Mouse (Mus musculus) megakaryocyte progenitor cell, adult 5-6 weeks (primary cell): ENCODE measurements around the gene Olfr378. TPM values are rescaled to one million over a fixed set of nuclear protein-coding genes. Genes with fewer than 3 reads are reported as not detected.

Experiments
- ATAC-seq: replicated peaks from 2 replicates; pipeline ENCODE4 v1.8.0; 2016; ENCODE audit warnings: mild to moderate bottlenecking, moderate TSS enrichment, inconsistent platforms; ENCODE audit not compliant: poor library complexity
- total RNA-seq, 2 experiments: library from RNA; stranded (forward) in 1 of 2; stranded (reverse) in 1 of 2; fragments of 157-497, 149-512 nt in 1 of 2; fragments of 200-1000 nt in 1 of 2; gene quantifications; 2 replicates each; pipeline versions ENCODE4 v1.2.3 to v1.2.4; 2015 to 2017

The Olfr378 gene
- not detected in 2 replicates for total RNA-seq (2015)
- not detected in 2 replicates for total RNA-seq (2017)

GRCm38 (mm10) chr11:73428377-73428776 lies at the start of gene Olfr378:
Gene Olfr378, minus strand, starts transcription at chr11:73428477.
- no peak for ATAC-seq

GRCm38 (mm10) chr11:73457408-73457807 lies 29.1 kb upstream of the Olfr378 start, which contains the start of gene Olfr380:
Gene Olfr380, minus strand, starts transcription at chr11:73457508.
- ATAC-seq: no peak

GRCm38 (mm10) chr11:73399514-73399913 lies 28.8 kb downstream of the Olfr378 start, which contains the start of gene Olfr1:
Gene Olfr1, minus strand, starts transcription at chr11:73399614.
- ATAC-seq: no peak

GRCm38 (mm10) chr11:73395374-73395773 lies 32.9 kb downstream of the Olfr378 start:
- no peak for ATAC-seq

Other genes with a start within 250 kb of the Olfr378 start
- gene Ctns, start 229.4 kb downstream of the Olfr378 start, total RNA-seq (2015): 14.4 and 16.3 TPM in 2 replicates
- 13.5 and 15.8 TPM in 2 replicates for gene Ctns, start 229.4 kb downstream of the Olfr378 start, total RNA-seq (2017)
- 1.7 and 1.8 TPM in 2 replicates for gene Shpk, start 229.0 kb downstream of the Olfr378 start, total RNA-seq (2015)
- gene Shpk, start 229.0 kb downstream of the Olfr378 start, total RNA-seq (2017): 2.2 and 3.4 TPM in 2 replicates
- gene Trpv1, start 194.2 kb downstream of the Olfr378 start, total RNA-seq (2015): not detected in 2 replicates
- gene Trpv1, start 194.2 kb downstream of the Olfr378 start, total RNA-seq (2017): not detected in 2 replicates
- not detected in 2 replicates for gene Trpv3, start 161.1 kb downstream of the Olfr378 start, total RNA-seq (2015)
- gene Trpv3, start 161.1 kb downstream of the Olfr378 start, total RNA-seq (2017): not detected in 2 replicates
- gene Aspa, start 98.9 kb downstream of the Olfr378 start, total RNA-seq (2015): not detected in 2 replicates
- 1.9 TPM in 1 of 2 replicates, not detected in the other for gene Aspa, start 98.9 kb downstream of the Olfr378 start, total RNA-seq (2017)
- not detected in 2 replicates for gene Gm49340, start 98.7 kb downstream of the Olfr378 start, total RNA-seq (2015)
- gene Gm49340, start 98.7 kb downstream of the Olfr378 start, total RNA-seq (2017): not detected in 2 replicates
- gene Spata22, start 98.7 kb downstream of the Olfr378 start, total RNA-seq (2015): not detected in 2 replicates
- gene Spata22, start 98.7 kb downstream of the Olfr378 start, total RNA-seq (2017): not detected in 2 replicates
- gene Olfr20, start 77.7 kb downstream of the Olfr378 start, total RNA-seq (2015): not detected in 2 replicates
- not detected in 2 replicates for gene Olfr20, start 77.7 kb downstream of the Olfr378 start, total RNA-seq (2017)
- not detected in 2 replicates for gene Olfr376, start 57.2 kb downstream of the Olfr378 start, total RNA-seq (2015)
- not detected in 2 replicates for gene Olfr376, start 57.2 kb downstream of the Olfr378 start, total RNA-seq (2017)
- gene Olfr1, start 28.9 kb downstream of the Olfr378 start, total RNA-seq (2015): not detected in 2 replicates
- not detected in 2 replicates for gene Olfr1, start 28.9 kb downstream of the Olfr378 start, total RNA-seq (2017)
- gene Olfr380, start 29.0 kb upstream of the Olfr378 start, total RNA-seq (2015): not detected in 2 replicates
- not detected in 2 replicates for gene Olfr380, start 29.0 kb upstream of the Olfr378 start, total RNA-seq (2017)
- not detected in 2 replicates for gene Olfr381, start 63.1 kb upstream of the Olfr378 start, total RNA-seq (2015)
- not detected in 2 replicates for gene Olfr381, start 63.1 kb upstream of the Olfr378 start, total RNA-seq (2017)
- not detected in 2 replicates for gene Olfr382, start 88.7 kb upstream of the Olfr378 start, total RNA-seq (2015)
- not detected in 2 replicates for gene Olfr382, start 88.7 kb upstream of the Olfr378 start, total RNA-seq (2017)
- gene Olfr385, start 164.5 kb upstream of the Olfr378 start, total RNA-seq (2015): not detected in 2 replicates
- gene Olfr385, start 164.5 kb upstream of the Olfr378 start, total RNA-seq (2017): not detected in 2 replicates
- not detected in 2 replicates for gene Olfr384, start 170.1 kb upstream of the Olfr378 start, total RNA-seq (2015)
- gene Olfr384, start 170.1 kb upstream of the Olfr378 start, total RNA-seq (2017): not detected in 2 replicates